Mouse (Mus musculus): ENCODE results near the gene Poll. TPM values are rescaled to one million over a fixed set of nuclear protein-coding genes. Genes with fewer than 3 reads are reported as not detected.
"Not testable (repeated sequence)": the region's sequence is repeated elsewhere in the genome, so short reads cannot be mapped to it uniquely, and the experiment has no call there.

Poll gene
- total RNA-seq, 4 experiments from 2014 or later, result 15.2 to 18.4 (median 16.7) TPM

GRCm38 (mm10) chr19:45577141-45577750 lies 16.9 kb upstream of the Poll start:
- no peak for DNase-seq

GRCm38 (mm10) chr19:45575632-45576001 lies 15.3 kb upstream of the Poll start:
- no peak for DNase-seq

- no peak for DNase-seq
Measured at GRCm38 (mm10) chr19:45574941-45575631, 14.8 kb upstream of the Poll start.

GRCm38 (mm10) chr19:45574339-45574898 lies 14.1 kb upstream of the Poll start:
- no peak for DNase-seq

GRCm38 (mm10) chr19:45573861-45574267 lies 13.5 kb upstream of the Poll start:
- peak; percentile 48 for DNase-seq

GRCm38 (mm10) chr19:45573033-45573432 lies 12.7 kb upstream of the Poll start:
- no peak for DNase-seq

- DNase-seq, result no peak
Measured at GRCm38 (mm10) chr19:45567367-45567766, 7.0 kb upstream of the Poll start.

GRCm38 (mm10) chr19:45565925-45566715 lies 5.8 kb upstream of the Poll start:
- no peak for DNase-seq

GRCm38 (mm10) chr19:45554136-45554535 lies 6.2 kb downstream of the Poll start:
- no peak for DNase-seq

- no peak for DNase-seq
Measured at GRCm38 (mm10) chr19:45552187-45552586, 8.1 kb downstream of the Poll start.

- no peak for DNase-seq
Measured at GRCm38 (mm10) chr19:45549948-45550347, 10.4 kb downstream of the Poll start.

- DNase-seq, result no peak
Measured at GRCm38 (mm10) chr19:45549128-45549915, 11.0 kb downstream of the Poll start.

- DNase-seq, result not testable (repeated sequence)
Measured at GRCm38 (mm10) chr19:45548196-45548595, 12.1 kb downstream of the Poll start.

- DNase-seq, result peak; percentile 74
Measured at GRCm38 (mm10) chr19:45544925-45545321, 15.4 kb downstream of the Poll start.

GRCm38 (mm10) chr19:45544152-45544924 lies 16.0 kb downstream of the Poll start:
- peak; percentile 44 for DNase-seq

GRCm38 (mm10) chr19:45542061-45542460 lies 18.3 kb downstream of the Poll start:
- no peak for DNase-seq

GRCm38 (mm10) chr19:45541409-45542041 lies 18.8 kb downstream of the Poll start:
- peak; percentile 57 for DNase-seq

GRCm38 (mm10) chr19:45540657-45541408 lies 19.5 kb downstream of the Poll start:
- DNase-seq, result no peak

GRCm38 (mm10) chr19:45537505-45537904 lies 22.8 kb downstream of the Poll start:
- no peak for DNase-seq

- no peak for DNase-seq
Measured at GRCm38 (mm10) chr19:45535929-45536328, 24.4 kb downstream of the Poll start.

Measured in adrenal gland, adult 8-10 months (tissue).